Comparison of ENCODE assay signal across 8 mouse cellular contexts in genomic region chr7:78791359-78792222, GRCm38 (mm10). TPM values are rescaled to one million over a fixed set of nuclear protein-coding genes. Genes with fewer than 3 reads are reported as not detected.
DNase-seq lines count a peak whose midpoint lies in the region; ATAC-seq and TF ChIP-seq lines count a peak whose summit lies in the region.

No protein-coding gene starts in this region.

- ATAC-seq in heart, postnatal 0 days (ENCODE audit: insufficient read depth, low read depth) = peak; percentile 65
- peak; percentile 61 for ATAC-seq in liver, embryonic 16.5 days (ENCODE audit: low read depth)
- peak; percentile 77 for ATAC-seq in neural tube, embryonic 12.5 days (ENCODE audit: low FRiP score, low read depth)

- H3K27ac ChIP-seq in cortical plate, adult 2 months (ENCODE audit: insufficient read depth, low read length) = no peak overlapping the region
- H3K27ac ChIP-seq in heart, postnatal 0 days (ENCODE audit: low read depth) = no peak overlapping the region
- no peak overlapping the region for H3K27ac ChIP-seq in liver, embryonic 16.5 days (ENCODE audit: low read length)
- H3K27ac ChIP-seq in neural tube, embryonic 12.5 days = no peak overlapping the region

- H3K4me3 ChIP-seq in cortical plate, adult 2 months (ENCODE audit: insufficient read depth, low read length) = no peak overlapping the region
- no peak overlapping the region for H3K4me3 ChIP-seq in heart, postnatal 0 days (ENCODE audit: low read depth, low read length)
- no peak overlapping the region for H3K4me3 ChIP-seq in liver, embryonic 16.5 days (ENCODE audit: low read depth, low read length)
- no peak overlapping the region for H3K4me3 ChIP-seq in neural tube, embryonic 12.5 days

- H3K4me1 ChIP-seq in cortical plate, adult 2 months (ENCODE audit: control insufficient read depth, insufficient read depth, low read length) = no peaks in the 10 kb centered on the region
- H3K4me1 ChIP-seq in heart, postnatal 0 days (ENCODE audit: control insufficient read depth, insufficient read depth) = peaks cover 14% of the 10 kb centered on the region
- peaks cover 24% of the 10 kb centered on the region for H3K4me1 ChIP-seq in liver, embryonic 16.5 days (ENCODE audit: control insufficient read depth, low read depth, low read length)
- no peaks in the 10 kb centered on the region for H3K4me1 ChIP-seq in neural tube, embryonic 12.5 days

- peaks cover 40% of the 10 kb centered on the region for H3K36me3 ChIP-seq in heart, postnatal 0 days (replicated peaks; ENCODE audit: control insufficient read depth, insufficient read depth, low read length)
- H3K36me3 ChIP-seq in liver, embryonic 16.5 days (ENCODE audit: control insufficient read depth, insufficient read depth) = peaks cover 24% of the 10 kb centered on the region
- peaks cover 35% of the 10 kb centered on the region for H3K36me3 ChIP-seq in neural tube, embryonic 12.5 days

- peak; percentile 30 to 49 for DNase-seq in CD8-positive naive resting alpha-beta T cell, adult 2 months (ENCODE audit: low read depth in 2 of 2, low spot score in 2 of 2)
- DNase-seq in R1 (ENCODE audit: low read depth, low spot score) = peak; percentile 75
- peak; percentile 81 for DNase-seq in heart, postnatal 0 days (ENCODE audit: low spot score)
- DNase-seq in kidney, postnatal 36 days = peak; percentile 56 to 63
- no peak for DNase-seq in testis, postnatal 14 days (ENCODE audit: low spot score)

- H3K9ac ChIP-seq in heart, postnatal 0 days (replicated peaks; ENCODE audit: low read depth, low read length) = no peak overlapping the region
- no peak overlapping the region for H3K9ac ChIP-seq in liver, embryonic 16.5 days (ENCODE audit: low read depth, low read length)
- H3K9ac ChIP-seq in neural tube, embryonic 12.5 days = no peak overlapping the region

- no peak for TF ChIP-seq EP300 in heart, postnatal 0 days (IDR thresholded peaks at IDR 0.05; ENCODE audit: low read depth)

- TF ChIP-seq CTCF in cortical plate, adult 2 months (IDR thresholded peaks at IDR 0.05; ENCODE audit: extremely low read depth, insufficient read depth, low read length) = peak; percentile 97
- TF ChIP-seq CTCF in heart, postnatal 0 days (IDR thresholded peaks at IDR 0.05; ENCODE audit: low read depth) = peak; percentile 92

- H3K27me3 ChIP-seq in heart, postnatal 0 days (ENCODE audit: control insufficient read depth, insufficient read depth, low read length) = no peaks in the 10 kb centered on the region
- no peaks in the 10 kb centered on the region for H3K27me3 ChIP-seq in liver, embryonic 16.5 days (ENCODE audit: control insufficient read depth, insufficient read depth, low read depth, low read length)
- no peaks in the 10 kb centered on the region for H3K27me3 ChIP-seq in neural tube, embryonic 12.5 days (replicated peaks)

- H3K4me2 ChIP-seq in heart, postnatal 0 days (ENCODE audit: low read depth, low read length) = no peak overlapping the region
- H3K4me2 ChIP-seq in liver, embryonic 16.5 days (ENCODE audit: low read depth, low read length) = no peak overlapping the region
- no peak overlapping the region for H3K4me2 ChIP-seq in neural tube, embryonic 12.5 days (replicated peaks)

- no peaks in the 10 kb centered on the region for H3K9me3 ChIP-seq in heart, postnatal 0 days (replicated peaks; ENCODE audit: control insufficient read depth, low read length)
- no peaks in the 10 kb centered on the region for H3K9me3 ChIP-seq in liver, embryonic 16.5 days (replicated peaks; ENCODE audit: control insufficient read depth, low read length)
- H3K9me3 ChIP-seq in neural tube, embryonic 12.5 days = no peaks in the 10 kb centered on the region

- no peak for TF ChIP-seq POLR2A in cortical plate, adult 2 months (IDR thresholded peaks at IDR 0.05; ENCODE audit: extremely low read depth, insufficient read depth, low read length)

- WGBS in heart, postnatal 0 days = 78% methylated on average over 15 of the region's 15 CpGs
- WGBS in liver, embryonic 16.5 days (ENCODE audit: insufficient replicate concordance) = 75% methylated on average over 15 of the region's 15 CpGs
- WGBS in neural tube, embryonic 12.5 days = 85% methylated on average over 15 of the region's 15 CpGs

RNA-seq across cellular contexts. Expression of gene Mrpl46, which starts 8.3 kb away (rescaled TPM):
- 36.0 and 37.6 TPM in 2 replicates for polyA plus RNA-seq in cortical plate, adult 2 months (2012; rRNA removed)
- 38.3 and 41.4 TPM in 2 replicates for total RNA-seq in heart, postnatal 0 days (2014; rRNA removed; ENCODE audit: low replicate concordance)
- 71.5 and 71.6 TPM in 2 replicates for polyA plus RNA-seq in heart, postnatal 0 days (2015; fragmentation: Nextera tagmentation; extraction: Ambion mirVana)
- 33.4 and 38.8 TPM in 2 replicates for polyA plus RNA-seq in liver, embryonic 16.5 days (2015; fragmentation: Nextera tagmentation; extraction: Ambion mirVana)
- 61.3 and 65.2 TPM in 2 replicates for polyA plus RNA-seq in neural tube, embryonic 12.5 days (2016; fragmentation: Nextera tagmentation; extraction: Ambion mirVana)

RNA-seq across cellular contexts. Expression of gene Mrps11, which starts 8.7 kb away (rescaled TPM):
- 65.0 and 69.2 TPM in 2 replicates for polyA plus RNA-seq in cortical plate, adult 2 months (2012; rRNA removed)
- total RNA-seq in heart, postnatal 0 days (2014; rRNA removed; ENCODE audit: low replicate concordance) = 43.6 and 78.5 TPM in 2 replicates
- polyA plus RNA-seq in heart, postnatal 0 days (2015; fragmentation: Nextera tagmentation; extraction: Ambion mirVana) = 56.7 and 59.6 TPM in 2 replicates
- 32.1 and 35.0 TPM in 2 replicates for polyA plus RNA-seq in liver, embryonic 16.5 days (2015; fragmentation: Nextera tagmentation; extraction: Ambion mirVana)
- 70.1 and 70.8 TPM in 2 replicates for polyA plus RNA-seq in neural tube, embryonic 12.5 days (2016; fragmentation: Nextera tagmentation; extraction: Ambion mirVana)

RNA-seq across cellular contexts. Expression of gene Ntrk3, which starts 53.8 kb away (rescaled TPM):
- polyA plus RNA-seq in cortical plate, adult 2 months (2012; rRNA removed) = 75.7 and 84.6 TPM in 2 replicates
- 2.2 and 4.2 TPM in 2 replicates for total RNA-seq in heart, postnatal 0 days (2014; rRNA removed; ENCODE audit: low replicate concordance)
- 0.88 and 1.1 TPM in 2 replicates for polyA plus RNA-seq in heart, postnatal 0 days (2015; fragmentation: Nextera tagmentation; extraction: Ambion mirVana)
- 0.09 and 0.52 TPM in 2 replicates for polyA plus RNA-seq in liver, embryonic 16.5 days (2015; fragmentation: Nextera tagmentation; extraction: Ambion mirVana)
- 14.2 and 17.6 TPM in 2 replicates for polyA plus RNA-seq in neural tube, embryonic 12.5 days (2016; fragmentation: Nextera tagmentation; extraction: Ambion mirVana)

RNA-seq across cellular contexts. Expression of gene Det1, which starts 55.5 kb away (rescaled TPM):
- 6.1 and 6.3 TPM in 2 replicates for polyA plus RNA-seq in cortical plate, adult 2 months (2012; rRNA removed)
- total RNA-seq in heart, postnatal 0 days (2014; rRNA removed; ENCODE audit: low replicate concordance) = 8.7 and 11.1 TPM in 2 replicates
- 7.6 and 8.2 TPM in 2 replicates for polyA plus RNA-seq in heart, postnatal 0 days (2015; fragmentation: Nextera tagmentation; extraction: Ambion mirVana)
- 5.8 and 6.6 TPM in 2 replicates for polyA plus RNA-seq in liver, embryonic 16.5 days (2015; fragmentation: Nextera tagmentation; extraction: Ambion mirVana)
- polyA plus RNA-seq in neural tube, embryonic 12.5 days (2016; fragmentation: Nextera tagmentation; extraction: Ambion mirVana) = 19.7 TPM in 2 replicates
